Mouse (Mus musculus): ENCODE measurements at regions not wholly inside any gene's neighbourhood (a gene's known extent, or its start where the extent isn't known, plus 50 kb on each side); places are given as distances from the start of the nearest gene placed in this dataset.

DNA sequence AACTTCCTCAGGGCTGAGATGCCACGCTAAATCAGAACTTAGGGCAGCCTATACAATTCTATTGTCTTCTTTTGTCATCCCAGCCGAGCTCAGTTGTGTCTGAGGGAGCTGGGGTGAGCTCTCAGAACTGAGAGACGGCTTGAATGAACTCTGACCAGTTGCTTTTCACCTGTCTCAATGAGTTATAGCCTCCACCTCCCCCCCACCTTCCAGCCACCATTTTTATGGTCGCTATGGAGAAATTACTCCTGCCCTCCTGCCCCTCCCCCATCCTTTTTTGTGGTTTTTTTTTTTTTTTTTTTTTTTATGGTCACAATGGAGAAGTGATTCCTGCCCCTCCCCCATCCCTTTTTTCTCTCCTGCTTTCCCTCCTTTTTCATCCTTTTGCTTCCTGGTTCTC is 251.6 kb upstream of the Gm10131 start:
- no peak overlapping the region for H3K4me3 ChIP-seq (ENCODE audit: insufficient read depth, poor library complexity, severe bottlenecking)
- no peaks in the 10 kb centered on the region for H3K27me3 ChIP-seq (ENCODE audit: control insufficient read depth, insufficient read depth, insufficient read length)
- H3K36me3 ChIP-seq (ENCODE audit: control insufficient read depth, insufficient read depth): no peaks in the 10 kb centered on the region
- TF ChIP-seq MAX (IDR thresholded peaks at IDR 0.05) (no peak), MYOD1 (IDR thresholded peaks at IDR 0.05; ENCODE audit: control insufficient read depth, insufficient read length, low read depth) (no peak), CEBPB (IDR thresholded peaks at IDR 0.05; ENCODE audit: low read depth) (no peak), FOSL1 (IDR thresholded peaks at IDR 0.05; ENCODE audit: insufficient read depth, low read length, poor library complexity, severe bottlenecking) (no peak), CTCF (IDR thresholded peaks at IDR 0.05; ENCODE audit: control insufficient read depth, insufficient read depth, insufficient read length) (no peak), MYOG (IDR thresholded peaks at IDR 0.05; ENCODE audit: control insufficient read depth, extremely low read depth, insufficient read length) (no peak), USF1 (IDR thresholded peaks at IDR 0.05; ENCODE audit: low read depth) (no peak)
- no peaks in the 10 kb centered on the region for H3K79me2 ChIP-seq (ENCODE audit: control insufficient read depth, insufficient read depth)
- no peaks in the 10 kb centered on the region for H3K79me3 ChIP-seq (ENCODE audit: low read depth)
- H3ac ChIP-seq (ENCODE audit: control insufficient read depth, insufficient read length, low read depth): no peak overlapping the region

DNA sequence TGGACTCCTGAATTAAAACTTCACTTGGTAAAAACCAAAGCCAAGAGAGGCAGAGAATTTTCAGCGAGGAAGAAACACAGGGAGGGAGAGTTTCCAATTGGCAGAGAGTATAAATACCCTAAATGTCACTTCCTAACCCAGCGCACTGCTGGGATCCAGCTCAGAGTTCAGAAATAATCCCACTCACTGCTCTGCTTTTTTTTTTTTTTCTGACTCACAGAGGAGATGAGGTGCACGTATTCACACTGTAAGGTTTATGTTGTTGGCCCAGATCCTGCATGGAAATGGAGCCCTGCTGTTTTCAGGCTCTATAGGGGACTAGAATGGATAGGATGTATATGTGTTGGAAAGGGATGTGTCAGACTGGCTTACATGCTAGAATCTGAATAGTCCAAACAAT is 249.8 kb upstream of the Gm10131 start:
- no peak for TF ChIP-seq FOSL1 (IDR thresholded peaks at IDR 0.05; ENCODE audit: insufficient read depth, low read length, poor library complexity, severe bottlenecking)
- TF ChIP-seq CEBPB (IDR thresholded peaks at IDR 0.05; ENCODE audit: low read depth): no peak
- Histone ChIP-seq H3K79me2 (ENCODE audit: control insufficient read depth, insufficient read depth) (no peaks in the 10 kb centered on the region), H3K27me3 (ENCODE audit: control insufficient read depth, insufficient read depth, insufficient read length) (no peaks in the 10 kb centered on the region), H3K36me3 (ENCODE audit: control insufficient read depth, insufficient read depth) (no peaks in the 10 kb centered on the region), H3K4me3 (ENCODE audit: insufficient read depth, poor library complexity, severe bottlenecking) (no peak overlapping the region), H3K79me3 (ENCODE audit: low read depth) (no peaks in the 10 kb centered on the region), H3ac (ENCODE audit: control insufficient read depth, insufficient read length, low read depth) (no peak overlapping the region)

- no peaks in the 10 kb centered on the region for H3K79me3 ChIP-seq (ENCODE audit: low read depth)
- H3K36me3 ChIP-seq (ENCODE audit: control insufficient read depth, insufficient read depth): no peaks in the 10 kb centered on the region
- no peak overlapping the region for H3K4me3 ChIP-seq (ENCODE audit: insufficient read depth, poor library complexity, severe bottlenecking)
- TF ChIP-seq CEBPB (IDR thresholded peaks at IDR 0.05; ENCODE audit: low read depth) (no peak), CTCF (IDR thresholded peaks at IDR 0.05; ENCODE audit: control insufficient read depth, insufficient read depth, insufficient read length) (no peak), USF1 (IDR thresholded peaks at IDR 0.05; ENCODE audit: low read depth) (no peak), MYOG (IDR thresholded peaks at IDR 0.05; ENCODE audit: control insufficient read depth, extremely low read depth, insufficient read length) (no peak), MAX (IDR thresholded peaks at IDR 0.05) (no peak), MYOD1 (IDR thresholded peaks at IDR 0.05; ENCODE audit: control insufficient read depth, insufficient read length, low read depth) (no peak), FOSL1 (IDR thresholded peaks at IDR 0.05; ENCODE audit: insufficient read depth, low read length, poor library complexity, severe bottlenecking) (no peak)
- H3ac ChIP-seq (ENCODE audit: control insufficient read depth, insufficient read length, low read depth): no peak overlapping the region
- no peaks in the 10 kb centered on the region for H3K79me2 ChIP-seq (ENCODE audit: control insufficient read depth, insufficient read depth)
- H3K27me3 ChIP-seq (ENCODE audit: control insufficient read depth, insufficient read depth, insufficient read length): no peaks in the 10 kb centered on the region
Observed at GRCm38 (mm10) chr8:34359776-34360175, 248.2 kb upstream of the Gm10131 start.

DNA sequence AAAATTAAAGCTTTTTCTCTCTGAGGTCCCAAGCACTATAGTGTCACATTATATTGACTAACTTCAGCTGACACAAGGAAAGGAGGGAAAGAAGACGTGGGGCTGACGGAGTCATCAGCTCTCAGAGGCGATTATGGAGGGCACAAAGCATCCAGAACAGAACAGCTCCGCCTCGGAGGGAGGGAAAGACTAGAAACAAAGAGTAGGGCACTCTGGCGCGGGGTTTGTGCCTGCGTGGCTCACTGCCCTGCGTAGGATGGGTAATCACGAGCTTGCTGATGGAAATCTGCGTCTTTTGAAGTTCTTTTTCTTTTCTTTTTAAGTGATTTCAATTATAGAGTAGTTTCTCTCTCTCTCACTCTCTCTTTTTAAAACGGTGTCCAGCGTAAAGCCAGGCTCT is 243.5 kb upstream of the Gm10131 start:
- Histone ChIP-seq H3ac (ENCODE audit: control insufficient read depth, insufficient read length, low read depth) (no peak overlapping the region), H3K36me3 (ENCODE audit: control insufficient read depth, insufficient read depth) (no peaks in the 10 kb centered on the region), H3K4me3 (ENCODE audit: insufficient read depth, poor library complexity, severe bottlenecking) (no peak overlapping the region), H3K79me3 (ENCODE audit: low read depth) (no peaks in the 10 kb centered on the region), H3K27me3 (ENCODE audit: control insufficient read depth, insufficient read depth, insufficient read length) (no peaks in the 10 kb centered on the region), H3K79me2 (ENCODE audit: control insufficient read depth, insufficient read depth) (no peaks in the 10 kb centered on the region)
- TF ChIP-seq MAX (IDR thresholded peaks at IDR 0.05) (no peak), MYOD1 (IDR thresholded peaks at IDR 0.05; ENCODE audit: control insufficient read depth, insufficient read length, low read depth) (no peak), FOSL1 (IDR thresholded peaks at IDR 0.05; ENCODE audit: insufficient read depth, low read length, poor library complexity, severe bottlenecking) (no peak), CEBPB (IDR thresholded peaks at IDR 0.05; ENCODE audit: low read depth) (no peak), MYOG (IDR thresholded peaks at IDR 0.05; ENCODE audit: control insufficient read depth, extremely low read depth, insufficient read length) (no peak), USF1 (IDR thresholded peaks at IDR 0.05; ENCODE audit: low read depth) (no peak)

- Histone ChIP-seq H3K27me3 (ENCODE audit: control insufficient read depth, insufficient read depth, insufficient read length) (no peaks in the 10 kb centered on the region), H3K36me3 (ENCODE audit: control insufficient read depth, insufficient read depth) (no peaks in the 10 kb centered on the region), H3ac (ENCODE audit: control insufficient read depth, insufficient read length, low read depth) (no peak overlapping the region), H3K79me3 (ENCODE audit: low read depth) (no peaks in the 10 kb centered on the region), H3K4me3 (ENCODE audit: insufficient read depth, poor library complexity, severe bottlenecking) (no peak overlapping the region), H3K79me2 (ENCODE audit: control insufficient read depth, insufficient read depth) (no peaks in the 10 kb centered on the region)
- TF ChIP-seq USF1 (IDR thresholded peaks at IDR 0.05; ENCODE audit: low read depth): no peak
- no peak for TF ChIP-seq CTCF (IDR thresholded peaks at IDR 0.05; ENCODE audit: control insufficient read depth, insufficient read depth, insufficient read length)
- TF ChIP-seq MYOG (IDR thresholded peaks at IDR 0.05; ENCODE audit: control insufficient read depth, extremely low read depth, insufficient read length): no peak
Observed at GRCm38 (mm10) chr8:34353140-34353855, 241.8 kb upstream of the Gm10131 start.

DNA sequence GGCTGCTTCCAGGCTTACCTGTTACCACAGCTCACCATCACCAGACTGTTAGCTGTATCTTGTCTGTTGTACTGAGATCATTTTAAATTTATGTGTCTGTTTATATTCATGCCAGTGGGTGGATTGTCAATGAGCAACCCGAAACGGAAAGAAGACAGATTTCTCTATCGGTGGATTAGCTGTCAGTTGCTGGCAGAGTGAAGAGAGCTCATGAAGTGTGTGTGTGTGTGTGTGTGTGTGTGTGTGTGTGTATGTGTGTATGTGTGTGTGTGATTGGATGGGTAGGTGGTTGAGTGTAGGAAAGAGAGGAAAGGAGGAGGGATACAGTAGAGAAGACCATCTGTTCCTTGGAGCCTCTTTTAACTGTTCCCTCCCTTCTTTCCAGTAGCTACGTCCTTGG is 223.3 kb upstream of the Gm10131 start:
- no peak for TF ChIP-seq CEBPB (IDR thresholded peaks at IDR 0.05; ENCODE audit: low read depth)
- TF ChIP-seq MYOD1 (IDR thresholded peaks at IDR 0.05; ENCODE audit: control insufficient read depth, insufficient read length, low read depth): no peak
- no peak for TF ChIP-seq CTCF (IDR thresholded peaks at IDR 0.05; ENCODE audit: control insufficient read depth, insufficient read depth, insufficient read length)
- TF ChIP-seq MYOG (IDR thresholded peaks at IDR 0.05; ENCODE audit: control insufficient read depth, extremely low read depth, insufficient read length): no peak
- H3K36me3 ChIP-seq (ENCODE audit: control insufficient read depth, insufficient read depth): no peaks in the 10 kb centered on the region
- no peak overlapping the region for H3ac ChIP-seq (ENCODE audit: control insufficient read depth, insufficient read length, low read depth)
- H3K79me3 ChIP-seq (ENCODE audit: low read depth): no peaks in the 10 kb centered on the region
- no peaks in the 10 kb centered on the region for H3K79me2 ChIP-seq (ENCODE audit: control insufficient read depth, insufficient read depth)
- no peaks in the 10 kb centered on the region for H3K27me3 ChIP-seq (ENCODE audit: control insufficient read depth, insufficient read depth, insufficient read length)
- no peak overlapping the region for H3K4me3 ChIP-seq (ENCODE audit: insufficient read depth, poor library complexity, severe bottlenecking)

All from C2C12 (cell line).